Mouse (Mus musculus): Measurements from ENCODE around the gene Ackr4. TPM values are rescaled to one million over a fixed set of nuclear protein-coding genes. Genes with fewer than 3 reads are reported as not detected.

The Ackr4 gene
- total RNA-seq, 2 experiments from 2014 or later: 1.6 to 2.0 TPM

DNA sequence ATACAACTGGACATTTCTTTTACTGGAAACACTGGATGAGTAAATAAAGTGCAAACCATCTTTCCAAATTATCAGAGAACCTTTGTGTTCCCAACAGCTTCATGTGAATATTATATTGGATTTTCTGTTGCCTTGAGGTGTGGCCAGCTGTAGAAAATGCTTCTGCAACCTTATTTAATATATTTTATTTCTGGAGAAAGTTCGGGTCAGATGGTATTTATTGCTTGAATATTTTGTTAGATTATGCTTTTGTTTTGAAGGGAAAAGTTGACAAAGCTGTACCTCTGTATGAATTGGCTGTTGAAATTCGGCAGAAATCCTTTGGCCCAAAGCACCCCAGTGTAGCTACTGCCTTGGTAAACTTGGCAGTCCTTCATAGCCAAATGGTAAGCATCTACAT is 86.4 kb downstream of the Ackr4 start, which contains the start of gene Gm28305:
Gene Gm28305, plus strand, starts transcription at position 301 of the 400 bp plus-strand sequence.
- DNase-seq: no peak

DNA sequence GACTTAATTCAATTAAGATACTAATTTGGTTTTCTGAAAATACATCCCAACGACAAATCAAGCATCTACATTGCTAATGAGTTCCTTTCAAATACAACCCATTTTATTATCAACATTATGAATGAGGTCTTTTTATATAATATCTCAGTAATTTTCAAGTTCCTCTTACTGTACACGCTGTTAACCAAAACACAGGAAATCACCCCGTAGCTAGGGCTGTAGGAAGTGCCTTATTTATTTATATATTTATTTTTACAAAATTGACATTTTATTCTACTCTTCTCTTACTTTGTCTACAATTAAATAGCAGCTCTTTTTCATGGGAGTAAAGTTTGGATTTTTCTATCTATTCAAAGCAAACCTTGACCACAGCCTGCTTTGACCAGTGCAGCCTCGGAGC is 87.0 kb downstream of the Ackr4 start:
- no peak for DNase-seq

- DNase-seq: no peak
Measured at GRCm38 (mm10) chr9:104039031-104039695, 87.6 kb downstream of the Ackr4 start.

GRCm38 (mm10) chr9:104038266-104038665 is 88.5 kb downstream of the Ackr4 start:
- no peak for DNase-seq

DNA sequence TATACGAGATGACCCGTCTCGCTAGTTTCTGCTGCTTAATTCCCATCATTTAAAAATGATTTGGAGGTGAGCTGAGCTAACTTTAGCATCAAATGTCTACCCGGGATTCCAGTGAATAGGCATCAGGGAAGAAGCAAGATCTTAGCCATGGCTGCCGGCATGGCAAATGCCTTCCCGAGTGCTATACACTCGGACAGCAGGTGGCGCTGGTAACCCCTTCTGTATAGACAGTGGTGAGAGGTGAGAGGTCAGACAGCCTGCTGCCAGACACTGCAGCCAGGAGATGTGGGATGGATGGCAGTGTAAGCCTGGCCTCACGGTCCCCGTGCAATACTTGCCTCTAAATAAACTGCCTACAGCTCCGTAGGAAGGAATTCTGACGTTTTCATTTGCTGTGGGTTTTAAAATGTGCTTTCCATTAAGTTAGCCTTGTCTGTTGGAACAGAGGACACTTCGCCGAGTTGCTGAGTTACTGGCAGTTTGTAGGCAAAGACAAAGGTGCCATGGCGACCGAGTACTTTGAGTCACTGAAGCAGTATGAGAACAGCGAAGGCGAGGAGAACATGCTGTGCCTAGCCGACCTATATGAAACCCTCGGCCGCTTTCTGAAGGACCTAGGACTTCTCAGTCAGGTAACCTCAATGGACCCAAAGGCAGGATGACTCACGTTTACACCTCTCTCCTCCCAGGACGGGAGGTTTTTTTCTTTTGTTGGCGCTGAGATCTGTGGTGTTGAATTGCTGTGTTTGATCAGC is 91.3 kb downstream of the Ackr4 start:
- DNase-seq: peak; percentile 88

DNA sequence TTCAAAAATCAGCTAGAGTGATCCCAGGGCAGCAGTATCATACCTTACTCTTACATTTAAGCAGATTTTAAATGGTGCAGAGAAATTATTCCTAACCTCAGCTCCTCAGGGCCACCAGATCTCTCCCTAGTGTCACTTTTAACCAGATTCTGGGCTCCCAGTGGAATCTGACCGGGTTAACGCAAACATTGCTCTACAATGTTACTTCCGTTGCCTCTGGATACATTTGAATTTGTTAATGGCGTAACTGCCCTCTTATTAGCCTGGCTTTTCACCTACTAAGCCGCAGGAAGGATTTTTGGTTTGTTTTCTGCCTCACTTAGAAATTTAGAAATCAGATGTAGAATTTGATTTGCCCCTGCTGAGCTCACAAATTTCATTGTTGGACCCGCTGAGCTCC is 92.0 kb downstream of the Ackr4 start:
- DNase-seq: no peak

DNA sequence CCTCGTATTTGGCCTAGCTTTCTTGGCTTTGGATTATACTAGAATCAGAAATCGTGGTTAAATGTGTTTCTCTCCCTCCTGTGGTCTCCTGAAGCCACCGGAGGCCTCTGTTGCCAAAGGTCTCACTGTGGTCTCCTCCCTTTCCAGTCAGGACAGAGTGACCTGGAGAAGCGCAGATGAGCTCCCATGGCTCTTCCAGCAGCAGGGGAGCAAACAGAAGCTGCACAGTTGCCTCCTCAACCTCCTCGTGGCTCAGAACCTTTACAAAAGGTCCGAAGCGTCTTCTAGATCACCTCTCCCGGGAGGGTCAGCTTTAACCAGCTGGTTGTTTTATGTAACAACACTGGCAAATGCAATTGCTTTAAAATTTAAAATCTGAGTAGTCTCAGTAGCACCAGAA is 92.5 kb downstream of the Ackr4 start:
- DNase-seq: no peak

Other genes with a start within 250 kb of the Ackr4 start
- 1 to 10 TPM; 3.9 to 5.2 TPM for gene Nphp3, start 124.4 kb downstream of the Ackr4 start, total RNA-seq (2021)
- gene Gm28305, start 86.3 kb downstream of the Ackr4 start, total RNA-seq (2021): not detected
- 10 to 100 TPM; 29.5 to 29.7 TPM for gene Uba5, start 63.8 kb downstream of the Ackr4 start, total RNA-seq (2021)
- gene Acad11, start 63.6 kb downstream of the Ackr4 start, total RNA-seq (2021): 100 to 1,000 TPM; 121 to 130 TPM
- gene Dnajc13, start 136.0 kb upstream of the Ackr4 start, total RNA-seq (2021): 10 to 100 TPM; 40.5 to 58.5 TPM
- 1 to 10 TPM in 1 of 2 experiments, under 1 TPM in 1; 0.96 to 1.6 TPM for gene Acpp, start 210.8 kb upstream of the Ackr4 start, total RNA-seq (2021)